Mouse (Mus musculus): Measurements from ENCODE around the gene Dnajc5.

- TF ChIP-seq CTCF (IDR thresholded peaks at IDR 0.05; ENCODE audit: borderline replicate concordance, insufficient read depth, low read depth, low read length) = no peak
- TF ChIP-seq POLR2A (IDR thresholded peaks at IDR 0.05; ENCODE audit: borderline replicate concordance, insufficient read depth, low read length) = no peak
These were observed 57.8 kb downstream of the Dnajc5 start for GRCm38 (mm10) chr2:181577981-181578581.

Measured in cerebellum, adult 2 months (tissue).